Mouse (Mus musculus) limb, embryonic 11.5 days (tissue): ENCODE measurements around the gene Ltf. TPM values are rescaled to one million over a fixed set of nuclear protein-coding genes. Genes with fewer than 3 reads are reported as not detected.

Source experiments
- ATAC-seq: fragments of 200-750 bp; cut with Nextera tagmentation; 2 replicates; pipeline ENCODE4 v1.8.0; 2017; ENCODE audit warnings: low read depth; ENCODE audit not compliant: insufficient number of reproducible peaks, low FRiP score, low TSS enrichment
- DNase-seq: peaks from one replicate; pipeline ENCODE4 v3.0.0-alpha.2; 2015; ENCODE audit warnings: low spot score
- H3K27ac ChIP-seq: fragments of 300-500 bp; sonication (generic); replicated peaks from 2 replicates; pipeline ENCODE4 v1.5.1; 2014; ENCODE audit warnings: low read depth, mild to moderate bottlenecking, low read length
- H3K27me3 ChIP-seq: fragments of 300-500 bp; sonication (generic); 2 replicates; pipeline ENCODE4 v1.6.1; 2014; ENCODE audit warnings: mild to moderate bottlenecking, low read length, mixed read lengths; ENCODE audit not compliant: control insufficient read depth, insufficient read depth
- H3K36me3 ChIP-seq: fragments of 300-500 bp; sonication (generic); 2 replicates; pipeline ENCODE4 v1.6.1; 2014; ENCODE audit warnings: mild to moderate bottlenecking, low read length, moderate library complexity, mixed read lengths; ENCODE audit not compliant: control insufficient read depth, insufficient read depth
- H3K4me1 ChIP-seq: fragments of 300-500 bp; sonication (generic); 2 replicates; pipeline ENCODE4 v1.6.1; 2014; ENCODE audit warnings: low read length, mixed read lengths; ENCODE audit not compliant: control insufficient read depth, insufficient read depth
- H3K4me2 ChIP-seq: fragments of 300-500 bp; sonication (generic); 2 replicates; pipeline ENCODE4 v1.6.1; 2014; ENCODE audit warnings: low read depth, mild to moderate bottlenecking, moderate library complexity; ENCODE audit not compliant: severe bottlenecking
- H3K4me3 ChIP-seq: fragments of 300-500 bp; sonication (generic); 2 replicates; pipeline ENCODE4 v1.5.1; 2014; ENCODE audit warnings: low read depth, low read length
- H3K9ac ChIP-seq: fragments of 300-500 bp; sonication (generic); 2 replicates; pipeline ENCODE4 v1.6.1; 2014; ENCODE audit warnings: mild to moderate bottlenecking, low read length
- H3K9me3 ChIP-seq: fragments of 300-500 bp; sonication (generic); 2 replicates; pipeline ENCODE4 v1.6.1; 2016; ENCODE audit warnings: low read length; ENCODE audit not compliant: control insufficient read depth
- WGBS: fragments of 180-500 bp; shearing (Covaris S2); extraction: QIAGEN DNeasy Blood & Tissue Kit; methylation state at CpG from one replicate; pipeline ENCODE4 v1.1.7; 2014; 5-methylcytosine and 5-hydroxymethylcytosine counted together
- polyA plus RNA-seq: library from polyadenylated mRNA; unstranded; fragments of >200 nt; fragmentation: Nextera tagmentation; extraction: Ambion mirVana; gene quantifications from 2 replicates; pipeline ENCODE4 v1.2.1, GENCODE M21; 2014

Ltf gene
- polyA plus RNA-seq, 1 experiment from 2014 or later: 0.16 TPM

- Histone ChIP-seq H3K9me3 (no peaks in the 10 kb centered on the region), H3K9ac (no peak overlapping the region), H3K4me2 (no peak overlapping the region), H3K4me1 (no peaks in the 10 kb centered on the region), H3K36me3 (no peaks in the 10 kb centered on the region), H3K27me3 (no peaks in the 10 kb centered on the region), H3K27ac (no peak overlapping the region), H3K4me3 (no peak overlapping the region)
- WGBS: 61% methylated on average over 3 of the region's 3 CpGs
- DNase-seq (no peak), ATAC-seq (no peak)
Measured at GRCm38 (mm10) chr9:111046222-111046621, 27.2 kb downstream of the Ltf start.

- Histone ChIP-seq H3K36me3 (no peaks in the 10 kb centered on the region), H3K4me1 (no peaks in the 10 kb centered on the region), H3K27ac (no peak overlapping the region), H3K4me3 (no peak overlapping the region), H3K4me2 (no peak overlapping the region), H3K9me3 (no peaks in the 10 kb centered on the region), H3K9ac (no peak overlapping the region), H3K27me3 (no peaks in the 10 kb centered on the region)
- ATAC-seq (no peak), DNase-seq (no peak)
- WGBS: 94% methylated on average over 5 of the region's 5 CpGs
Measured at GRCm38 (mm10) chr9:111047266-111047665, 28.2 kb downstream of the Ltf start.

- H3K4me2 ChIP-seq: no peak overlapping the region
- DNase-seq (no peak), ATAC-seq (no peak)
- H3K27me3 ChIP-seq: no peaks in the 10 kb centered on the region
- H3K36me3 ChIP-seq: no peaks in the 10 kb centered on the region
- H3K27ac ChIP-seq: no peak overlapping the region
- H3K9me3 ChIP-seq: no peaks in the 10 kb centered on the region
- H3K4me3 ChIP-seq: no peak overlapping the region
- no peaks in the 10 kb centered on the region for H3K4me1 ChIP-seq
- 91% methylated on average over 3 of the region's 3 CpGs for WGBS
- H3K9ac ChIP-seq: no peak overlapping the region
Measured at GRCm38 (mm10) chr9:111048452-111048851, 29.4 kb downstream of the Ltf start.

- no peak overlapping the region for H3K27ac ChIP-seq
- H3K27me3 ChIP-seq: no peaks in the 10 kb centered on the region
- ATAC-seq (no peak), DNase-seq (no peak)
- peaks cover 7% of the 10 kb centered on the region; the same call in 1 of the 2 replicates for H3K4me1 ChIP-seq
- no peak overlapping the region for H3K4me2 ChIP-seq
- H3K4me3 ChIP-seq: no peak overlapping the region
- no peak overlapping the region for H3K9ac ChIP-seq
- no peaks in the 10 kb centered on the region for H3K36me3 ChIP-seq
- 93% methylated on average over 9 of the region's 9 CpGs for WGBS
- no peaks in the 10 kb centered on the region for H3K9me3 ChIP-seq
Measured at GRCm38 (mm10) chr9:111054923-111055322, 35.9 kb downstream of the Ltf start.

GRCm38 (mm10) chr9:111055800-111056518, 36.9 kb downstream of the Ltf start:
- no peak for ATAC-seq
- H3K4me1 ChIP-seq: peaks cover 7% of the 10 kb centered on the region; the same call in 1 of the 2 replicates
- H3K27me3 ChIP-seq: no peaks in the 10 kb centered on the region
- H3K4me3 ChIP-seq: peak overlapping the region; percentile 9
- H3K27ac ChIP-seq: no peak overlapping the region
- no peak for DNase-seq
- 75% methylated on average over 29 of the region's 29 CpGs for WGBS
- no peaks in the 10 kb centered on the region for H3K9me3 ChIP-seq
- peak overlapping the region; percentile 46 for H3K4me2 ChIP-seq
- H3K36me3 ChIP-seq: no peaks in the 10 kb centered on the region
- no peak overlapping the region for H3K9ac ChIP-seq

- H3K36me3 ChIP-seq: no peaks in the 10 kb centered on the region
- H3K9ac ChIP-seq: peak overlapping the region; percentile 23; the same call in 1 of the 2 replicates
- H3K4me1 ChIP-seq: peaks cover 7% of the 10 kb centered on the region; the same call in 1 of the 2 replicates
- H3K27me3 ChIP-seq: no peaks in the 10 kb centered on the region
- ATAC-seq: no peak
- DNase-seq: no peak
- WGBS: 8% methylated on average over 11 of the region's 11 CpGs
- H3K4me2 ChIP-seq: peak overlapping the region; percentile 46
- no peaks in the 10 kb centered on the region for H3K9me3 ChIP-seq
- H3K27ac ChIP-seq: no peak overlapping the region
- H3K4me3 ChIP-seq: peak overlapping the region; percentile 9
Measured at GRCm38 (mm10) chr9:111056519-111056797, 37.4 kb downstream of the Ltf start.

GRCm38 (mm10) chr9:111056798-111057543, 37.9 kb downstream of the Ltf start, which contains the start of gene Ccrl2:
Gene Ccrl2 (minus strand): TSS chr9:111057519.
- no peaks in the 10 kb centered on the region for H3K9me3 ChIP-seq
- H3K9ac ChIP-seq: peak within 1 kb of the TSS; percentile 23; the same call in 1 of the 2 replicates
- peaks cover 7% of the 10 kb centered on the region; the same call in 1 of the 2 replicates for H3K4me1 ChIP-seq
- DNase-seq (peak; percentile 40), ATAC-seq (no peak)
- no peaks in the 10 kb centered on the region for H3K27me3 ChIP-seq
- WGBS: 34% methylated on average over 17 of the region's 17 CpGs
- H3K36me3 ChIP-seq: no peaks in the 10 kb centered on the region
- H3K4me2 ChIP-seq: peak within 1 kb of the TSS; percentile 46
- H3K4me3 ChIP-seq: peak within 1 kb of the TSS; percentile 9
- no peak within 1 kb of the TSS for H3K27ac ChIP-seq

GRCm38 (mm10) chr9:111057544-111058370, 38.7 kb downstream of the Ltf start:
- 66% methylated on average over 14 of the region's 14 CpGs for WGBS
- H3K36me3 ChIP-seq: no peaks in the 10 kb centered on the region
- no peak overlapping the region for H3K4me2 ChIP-seq
- no peak overlapping the region for H3K27ac ChIP-seq
- no peaks in the 10 kb centered on the region for H3K9me3 ChIP-seq
- ATAC-seq: no peak
- H3K9ac ChIP-seq: no peak overlapping the region
- no peak for DNase-seq
- no peaks in the 10 kb centered on the region for H3K27me3 ChIP-seq
- H3K4me3 ChIP-seq: no peak overlapping the region
- H3K4me1 ChIP-seq: peaks cover 7% of the 10 kb centered on the region; the same call in 1 of the 2 replicates
